Mouse (Mus musculus) heart, postnatal 36 days (tissue): ENCODE results near the gene Olfr62. TPM values are rescaled to one million over a fixed set of nuclear protein-coding genes. Genes with fewer than 3 reads are reported as not detected.

Experiments used
- DNase-seq, 2 experiments: peaks; one replicate each; pipeline ENCODE4 v3.0.0; 2021 to 2022
- intact Hi-C: fragments of 180-260 bp; cut with DNase I; formaldehyde crosslinking; loops from one replicate; pipeline ENCODE4 v1.15.1; 2025
- total RNA-seq, 2 experiments: library from RNA; stranded (reverse); gene quantifications; 2 replicates each; pipeline ENCODE4 v1.2.3; 2021

The Olfr62 gene
- not detected for total RNA-seq

- intact Hi-C loops: no loop called here
Measured at GRCm38 (mm10) chr4:118658652-118659051, at the start of gene Olfr62. TSS of gene Olfr62 (plus strand) at chr4:118658952.

GRCm38 (mm10) chr4:118609836-118610235 lies 48.9 kb upstream of the Olfr62 start:
- intact Hi-C loops: no loop called here
- no peak for DNase-seq

More at GRCm38 (mm10) chr4:118658652-118659051, at the start of gene Olfr62:
- DNase-seq: no peak

GRCm38 (mm10) chr4:118612619-118613018 lies 46.1 kb upstream of the Olfr62 start:
- intact Hi-C loops: no loop called here
- peak; percentile 13 to 40 for DNase-seq

GRCm38 (mm10) chr4:118615412-118615811 lies 43.3 kb upstream of the Olfr62 start:
- intact Hi-C loops: no loop called here
- no peak for DNase-seq

GRCm38 (mm10) chr4:118620279-118620966 lies 38.3 kb upstream of the Olfr62 start, which contains the start of the genes Cfap57 and Ebna1bp2:
TSS of gene Cfap57 (minus strand) at chr4:118620777.
TSS of gene Ebna1bp2 (plus strand) at chr4:118620799.
- intact Hi-C loops: loop anchor here (5.0 kb wide), 1 partner anchor 917 kb away; the partner anchor contains the start of genes Foxj3 and Frg2f1

GRCm38 (mm10) chr4:118620967-118621320 lies 37.8 kb upstream of the Olfr62 start:
- intact Hi-C loops: loop anchor here (5.0 kb wide), 1 partner anchor 916 kb away; the partner anchor contains the start of genes Foxj3 and Frg2f1
- DNase-seq: no peak

More at GRCm38 (mm10) chr4:118620279-118620966, 38.3 kb upstream of the Olfr62 start, which contains the start of the genes Cfap57 and Ebna1bp2:
- DNase-seq: peak; percentile 89 to 91

GRCm38 (mm10) chr4:118621781-118622180 lies 37.0 kb upstream of the Olfr62 start:
- intact Hi-C loops: loop anchor here (5.0 kb wide), 1 partner anchor 916 kb away; the partner anchor contains the start of genes Foxj3 and Frg2f1
- DNase-seq: no peak

GRCm38 (mm10) chr4:118630261-118630660 lies 28.5 kb upstream of the Olfr62 start:
- no peak for DNase-seq
- intact Hi-C loops: no loop called here

- DNase-seq: peak; percentile 6 to 7
- intact Hi-C loops: no loop called here
Measured at GRCm38 (mm10) chr4:118642346-118643190, 16.2 kb upstream of the Olfr62 start.

- intact Hi-C loops: loop anchor here (1.0 kb wide), 1 partner anchor 343 kb away; no protein-coding TSS in a partner anchor
- peak; percentile 26 to 64 for DNase-seq
Measured at GRCm38 (mm10) chr4:118645234-118645633, 13.5 kb upstream of the Olfr62 start.

GRCm38 (mm10) chr4:118687086-118687485 lies 28.3 kb downstream of the Olfr62 start:
- no peak for DNase-seq
- intact Hi-C loops: no loop called here

- intact Hi-C loops: no loop called here
- DNase-seq: no peak
Measured at GRCm38 (mm10) chr4:118692412-118692973, 33.7 kb downstream of the Olfr62 start, which contains the start of gene Olfr1342. TSS of gene Olfr1342 (minus strand) at chr4:118692756.

GRCm38 (mm10) chr4:118693812-118694211 lies 35.1 kb downstream of the Olfr62 start:
- intact Hi-C loops: no loop called here
- no peak for DNase-seq

- no peak for DNase-seq
- intact Hi-C loops: no loop called here
Measured at GRCm38 (mm10) chr4:118703223-118703622, 44.5 kb downstream of the Olfr62 start, which contains the start of gene Olfr1341. TSS of gene Olfr1341 (plus strand) at chr4:118703523.

- intact Hi-C loops: no loop called here
- no peak for DNase-seq
Measured at GRCm38 (mm10) chr4:118708086-118708485, 49.3 kb downstream of the Olfr62 start.

- intact Hi-C loops: no loop called here
- no peak for DNase-seq
Measured at GRCm38 (mm10) chr4:118711656-118712055, 52.9 kb downstream of the Olfr62 start.

Other genes with a start within 250 kb of the Olfr62 start
- gene Szt2, start 249.7 kb upstream of the Olfr62 start, total RNA-seq: 10 to 100 TPM; 11.2 to 12.9 TPM
- gene Med8, start 249.6 kb upstream of the Olfr62 start, total RNA-seq: 10 to 100 TPM; 36.7 to 44.2 TPM
- gene Elovl1, start 230.9 kb upstream of the Olfr62 start, total RNA-seq: 10 to 100 TPM; 18.4 to 22.0 TPM
- gene Cdc20, start 221.6 kb upstream of the Olfr62 start, total RNA-seq: 1 to 10 TPM; 1.8 to 2.4 TPM
- under 1 TPM; 0.16 to 0.17 TPM for gene Mpl, start 201.4 kb upstream of the Olfr62 start, total RNA-seq
- 10 to 100 TPM; 66.5 to 81.4 TPM for gene Tie1, start 168.9 kb upstream of the Olfr62 start, total RNA-seq
- gene 2610528J11Rik, start 132.0 kb upstream of the Olfr62 start, total RNA-seq: not detected
- under 1 TPM in 1 of 2 experiments, not detected in 1; 0.33 TPM for gene Tmem125, start 114.9 kb upstream of the Olfr62 start, total RNA-seq
- under 1 TPM in 1 of 2 experiments, not detected in 1; 0.05 TPM for gene Cfap57, start 38.2 kb upstream of the Olfr62 start, total RNA-seq
- 10 to 100 TPM; 38.0 to 39.1 TPM for gene Ebna1bp2, start 38.2 kb upstream of the Olfr62 start, total RNA-seq
- not detected for gene Olfr1342, start 33.8 kb downstream of the Olfr62 start, total RNA-seq
- not detected for gene Olfr1341, start 44.6 kb downstream of the Olfr62 start, total RNA-seq
- not detected for gene Olfr1340, start 61.2 kb downstream of the Olfr62 start, total RNA-seq
- gene Olfr1339, start 73.2 kb downstream of the Olfr62 start, total RNA-seq: not detected
- not detected for gene Olfr1338, start 99.8 kb downstream of the Olfr62 start, total RNA-seq
- not detected for gene Olfr1337, start 123.6 kb downstream of the Olfr62 start, total RNA-seq
- gene Olfr1335, start 151.0 kb downstream of the Olfr62 start, total RNA-seq: not detected
- gene Olfr1333, start 177.3 kb downstream of the Olfr62 start, total RNA-seq: not detected
- gene Olfr1331, start 205.7 kb downstream of the Olfr62 start, total RNA-seq: not detected
- gene Olfr1330, start 229.6 kb downstream of the Olfr62 start, total RNA-seq: not detected